Mouse (Mus musculus): Measurements from ENCODE around the gene Sh3bp2. TPM values are rescaled to one million over a fixed set of nuclear protein-coding genes. Genes with fewer than 3 reads are reported as not detected.

Sh3bp2 gene
- polyA plus RNA-seq, 1 experiment: 10.2 TPM

GRCm38 (mm10) chr5:34527352-34527751, 1.7 kb downstream of the Sh3bp2 start:
- Histone ChIP-seq H3K27me3 (ENCODE audit: control insufficient read depth, insufficient read depth, insufficient read length) (no peaks in the 10 kb centered on the region), H3K4me3 (ENCODE audit: insufficient read depth, poor library complexity, severe bottlenecking) (no peak overlapping the region), H3ac (ENCODE audit: control insufficient read depth, insufficient read length, low read depth) (no peak overlapping the region), H3K36me3 (ENCODE audit: control insufficient read depth, insufficient read depth) (peaks cover 10% of the 10 kb centered on the region), H3K79me2 (ENCODE audit: control insufficient read depth, insufficient read depth) (peaks cover 62% of the 10 kb centered on the region), H3K79me3 (ENCODE audit: low read depth) (peaks cover 39% of the 10 kb centered on the region)
- no peak for TF ChIP-seq MAX (IDR thresholded peaks at IDR 0.05)
- no peak for TF ChIP-seq MYOG (IDR thresholded peaks at IDR 0.05; ENCODE audit: control insufficient read depth, extremely low read depth, insufficient read length)
- no peak for TF ChIP-seq CTCF (IDR thresholded peaks at IDR 0.05; ENCODE audit: control insufficient read depth, insufficient read depth, insufficient read length)
- no peak for TF ChIP-seq MYOD1 (IDR thresholded peaks at IDR 0.05; ENCODE audit: control insufficient read depth, insufficient read length, low read depth)
- TF ChIP-seq USF1 (IDR thresholded peaks at IDR 0.05; ENCODE audit: low read depth): no peak
- TF ChIP-seq FOSL1 (IDR thresholded peaks at IDR 0.05; ENCODE audit: insufficient read depth, low read length, poor library complexity, severe bottlenecking): no peak
- no peak for TF ChIP-seq CEBPB (IDR thresholded peaks at IDR 0.05; ENCODE audit: low read depth)

- Histone ChIP-seq H3K36me3 (ENCODE audit: control insufficient read depth, insufficient read depth) (peaks cover 10% of the 10 kb centered on the region), H3K79me2 (ENCODE audit: control insufficient read depth, insufficient read depth) (peaks cover 75% of the 10 kb centered on the region), H3K79me3 (ENCODE audit: low read depth) (peaks cover 41% of the 10 kb centered on the region), H3K27me3 (ENCODE audit: control insufficient read depth, insufficient read depth, insufficient read length) (no peaks in the 10 kb centered on the region), H3ac (ENCODE audit: control insufficient read depth, insufficient read length, low read depth) (no peak overlapping the region), H3K4me3 (ENCODE audit: insufficient read depth, poor library complexity, severe bottlenecking) (no peak overlapping the region)
- no peak for TF ChIP-seq CTCF (IDR thresholded peaks at IDR 0.05; ENCODE audit: control insufficient read depth, insufficient read depth, insufficient read length)
- no peak for TF ChIP-seq MAX (IDR thresholded peaks at IDR 0.05)
- no peak for TF ChIP-seq USF1 (IDR thresholded peaks at IDR 0.05; ENCODE audit: low read depth)
- no peak for TF ChIP-seq FOSL1 (IDR thresholded peaks at IDR 0.05; ENCODE audit: insufficient read depth, low read length, poor library complexity, severe bottlenecking)
- TF ChIP-seq MYOG (IDR thresholded peaks at IDR 0.05; ENCODE audit: control insufficient read depth, extremely low read depth, insufficient read length): no peak
- no peak for TF ChIP-seq CEBPB (IDR thresholded peaks at IDR 0.05; ENCODE audit: low read depth)
- no peak for TF ChIP-seq MYOD1 (IDR thresholded peaks at IDR 0.05; ENCODE audit: control insufficient read depth, insufficient read length, low read depth)
Observed at GRCm38 (mm10) chr5:34528724-34529123, 3.1 kb downstream of the Sh3bp2 start.

DNA sequence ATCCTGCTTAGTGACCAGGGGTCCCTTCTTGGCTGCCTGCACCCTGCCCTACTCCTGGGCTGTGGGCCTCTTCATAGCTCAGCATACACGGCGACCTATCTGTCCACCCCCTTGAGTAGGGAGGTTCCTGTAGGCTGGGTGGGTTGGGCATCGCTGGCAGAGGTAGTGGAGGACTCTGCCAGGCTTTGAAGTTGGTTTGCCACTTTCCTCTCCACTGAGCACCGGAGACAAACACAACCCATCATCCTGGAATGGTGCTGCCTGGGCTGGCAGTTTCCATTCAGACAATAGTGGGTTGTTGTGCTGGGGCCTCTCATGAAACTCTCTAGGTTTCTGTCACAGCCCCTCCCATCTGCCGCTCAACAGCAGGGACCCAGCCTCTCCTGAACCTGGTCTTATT, 4.5 kb downstream of the Sh3bp2 start:
- Histone ChIP-seq H3K36me3 (ENCODE audit: control insufficient read depth, insufficient read depth) (peaks cover 10% of the 10 kb centered on the region), H3K79me2 (ENCODE audit: control insufficient read depth, insufficient read depth) (peaks cover 78% of the 10 kb centered on the region), H3K27me3 (ENCODE audit: control insufficient read depth, insufficient read depth, insufficient read length) (no peaks in the 10 kb centered on the region), H3K4me3 (ENCODE audit: insufficient read depth, poor library complexity, severe bottlenecking) (no peak overlapping the region), H3K79me3 (ENCODE audit: low read depth) (peaks cover 41% of the 10 kb centered on the region), H3ac (ENCODE audit: control insufficient read depth, insufficient read length, low read depth) (no peak overlapping the region)
- TF ChIP-seq USF1 (IDR thresholded peaks at IDR 0.05; ENCODE audit: low read depth): no peak
- TF ChIP-seq MYOG (IDR thresholded peaks at IDR 0.05; ENCODE audit: control insufficient read depth, extremely low read depth, insufficient read length): no peak
- no peak for TF ChIP-seq MAX (IDR thresholded peaks at IDR 0.05)
- no peak for TF ChIP-seq MYOD1 (IDR thresholded peaks at IDR 0.05; ENCODE audit: control insufficient read depth, insufficient read length, low read depth)
- no peak for TF ChIP-seq CEBPB (IDR thresholded peaks at IDR 0.05; ENCODE audit: low read depth)
- no peak for TF ChIP-seq CTCF (IDR thresholded peaks at IDR 0.05; ENCODE audit: control insufficient read depth, insufficient read depth, insufficient read length)
- TF ChIP-seq FOSL1 (IDR thresholded peaks at IDR 0.05; ENCODE audit: insufficient read depth, low read length, poor library complexity, severe bottlenecking): no peak

DNA sequence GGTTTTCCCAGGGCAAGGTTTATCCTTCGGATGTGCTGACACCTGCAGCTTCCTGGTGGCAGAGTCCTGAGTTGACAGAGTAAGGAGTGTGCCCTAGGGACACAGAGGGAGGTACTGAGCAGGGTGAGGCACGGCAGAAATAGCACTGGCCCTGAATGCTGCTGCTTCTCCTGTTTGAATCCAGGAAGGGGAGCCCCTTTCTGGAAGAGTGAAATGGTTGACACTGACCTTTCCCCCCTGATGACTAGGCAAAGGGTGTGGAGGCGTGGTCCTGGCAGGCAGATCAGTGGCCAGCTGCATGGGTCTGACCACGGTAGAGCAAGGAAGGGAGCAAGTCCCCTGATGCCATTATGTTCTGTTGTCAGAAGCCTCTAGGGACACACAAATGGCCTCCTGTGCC, 5.0 kb downstream of the Sh3bp2 start:
- H3K27me3 ChIP-seq (ENCODE audit: control insufficient read depth, insufficient read depth, insufficient read length): no peaks in the 10 kb centered on the region
- no peak overlapping the region for H3ac ChIP-seq (ENCODE audit: control insufficient read depth, insufficient read length, low read depth)
- H3K79me3 ChIP-seq (ENCODE audit: low read depth): peaks cover 41% of the 10 kb centered on the region
- H3K36me3 ChIP-seq (ENCODE audit: control insufficient read depth, insufficient read depth): peaks cover 10% of the 10 kb centered on the region
- no peak overlapping the region for H3K4me3 ChIP-seq (ENCODE audit: insufficient read depth, poor library complexity, severe bottlenecking)
- no peak for TF ChIP-seq MAX (IDR thresholded peaks at IDR 0.05)
- no peak for TF ChIP-seq FOSL1 (IDR thresholded peaks at IDR 0.05; ENCODE audit: insufficient read depth, low read length, poor library complexity, severe bottlenecking)
- TF ChIP-seq MYOG (IDR thresholded peaks at IDR 0.05; ENCODE audit: control insufficient read depth, extremely low read depth, insufficient read length): no peak
- TF ChIP-seq MYOD1 (IDR thresholded peaks at IDR 0.05; ENCODE audit: control insufficient read depth, insufficient read length, low read depth): no peak
- TF ChIP-seq USF1 (IDR thresholded peaks at IDR 0.05; ENCODE audit: low read depth): no peak
- no peak for TF ChIP-seq CEBPB (IDR thresholded peaks at IDR 0.05; ENCODE audit: low read depth)
- TF ChIP-seq CTCF (IDR thresholded peaks at IDR 0.05; ENCODE audit: control insufficient read depth, insufficient read depth, insufficient read length): no peak
- H3K79me2 ChIP-seq (ENCODE audit: control insufficient read depth, insufficient read depth): peaks cover 78% of the 10 kb centered on the region

DNA sequence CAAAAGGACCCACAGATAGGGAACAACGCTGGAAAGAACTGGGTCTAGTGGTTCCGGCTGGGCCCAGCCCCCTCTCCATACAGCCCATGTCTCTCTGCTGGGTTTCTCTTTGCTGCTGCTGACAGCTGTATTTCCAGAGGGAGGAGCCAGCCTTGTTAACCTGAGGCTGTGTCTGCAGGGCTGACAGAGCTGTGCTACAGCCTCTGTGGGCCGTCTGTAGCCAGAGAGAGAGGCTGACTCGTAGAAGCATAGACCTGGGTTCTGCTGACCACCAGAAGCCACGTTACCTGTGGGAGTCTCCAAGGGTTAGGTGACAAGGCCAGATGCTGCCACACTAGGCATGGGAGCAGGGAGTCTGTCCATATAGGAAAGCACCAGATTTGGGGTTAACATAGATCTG, 7.4 kb downstream of the Sh3bp2 start:
- TF ChIP-seq MYOG (IDR thresholded peaks at IDR 0.05; ENCODE audit: control insufficient read depth, extremely low read depth, insufficient read length) (no peak), FOSL1 (IDR thresholded peaks at IDR 0.05; ENCODE audit: insufficient read depth, low read length, poor library complexity, severe bottlenecking) (no peak), MYOD1 (IDR thresholded peaks at IDR 0.05; ENCODE audit: control insufficient read depth, insufficient read length, low read depth) (no peak), CTCF (IDR thresholded peaks at IDR 0.05; ENCODE audit: control insufficient read depth, insufficient read depth, insufficient read length) (no peak), MAX (IDR thresholded peaks at IDR 0.05) (no peak), USF1 (IDR thresholded peaks at IDR 0.05; ENCODE audit: low read depth) (no peak), CEBPB (IDR thresholded peaks at IDR 0.05; ENCODE audit: low read depth) (no peak)
- peaks cover 80% of the 10 kb centered on the region for H3K79me2 ChIP-seq (ENCODE audit: control insufficient read depth, insufficient read depth)
- H3K79me3 ChIP-seq (ENCODE audit: low read depth): peaks cover 29% of the 10 kb centered on the region
- no peak overlapping the region for H3ac ChIP-seq (ENCODE audit: control insufficient read depth, insufficient read length, low read depth)
- no peaks in the 10 kb centered on the region for H3K27me3 ChIP-seq (ENCODE audit: control insufficient read depth, insufficient read depth, insufficient read length)
- H3K36me3 ChIP-seq (ENCODE audit: control insufficient read depth, insufficient read depth): peaks cover 17% of the 10 kb centered on the region
- H3K4me3 ChIP-seq (ENCODE audit: insufficient read depth, poor library complexity, severe bottlenecking): no peak overlapping the region

DNA sequence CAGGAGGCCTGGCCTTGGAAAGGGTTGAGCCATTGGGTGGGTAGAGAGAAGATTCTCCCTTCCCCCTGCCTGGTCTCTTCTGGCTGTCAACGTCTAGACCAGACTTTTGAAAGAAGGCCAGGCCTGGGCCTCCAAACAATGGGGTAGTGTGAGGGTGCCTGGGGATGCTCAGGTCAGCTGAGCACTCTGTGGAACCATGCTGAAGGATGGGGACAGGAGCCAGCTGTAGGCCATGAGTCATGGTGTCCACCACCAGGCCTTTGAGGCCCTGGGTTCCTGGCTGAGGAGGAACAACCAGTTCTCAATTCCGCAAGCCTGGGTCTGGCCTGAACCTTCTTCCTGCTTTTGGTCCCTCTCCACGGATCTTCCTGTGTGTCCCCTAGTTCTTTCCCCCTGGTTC, 8.2 kb downstream of the Sh3bp2 start:
- H3K79me2 ChIP-seq (ENCODE audit: control insufficient read depth, insufficient read depth): peaks cover 81% of the 10 kb centered on the region
- peaks cover 25% of the 10 kb centered on the region for H3K79me3 ChIP-seq (ENCODE audit: low read depth)
- peaks cover 17% of the 10 kb centered on the region for H3K36me3 ChIP-seq (ENCODE audit: control insufficient read depth, insufficient read depth)
- no peak overlapping the region for H3K4me3 ChIP-seq (ENCODE audit: insufficient read depth, poor library complexity, severe bottlenecking)
- no peak overlapping the region for H3ac ChIP-seq (ENCODE audit: control insufficient read depth, insufficient read length, low read depth)
- TF ChIP-seq FOSL1 (IDR thresholded peaks at IDR 0.05; ENCODE audit: insufficient read depth, low read length, poor library complexity, severe bottlenecking): peak; percentile 38
- peak; percentile 51 for TF ChIP-seq MYOD1 (IDR thresholded peaks at IDR 0.05; ENCODE audit: control insufficient read depth, insufficient read length, low read depth)
- no peak for TF ChIP-seq MYOG (IDR thresholded peaks at IDR 0.05; ENCODE audit: control insufficient read depth, extremely low read depth, insufficient read length)
- TF ChIP-seq CEBPB (IDR thresholded peaks at IDR 0.05; ENCODE audit: low read depth): no peak
- TF ChIP-seq MAX (IDR thresholded peaks at IDR 0.05): peak; percentile 55
- no peaks in the 10 kb centered on the region for H3K27me3 ChIP-seq (ENCODE audit: control insufficient read depth, insufficient read depth, insufficient read length)

Measured in C2C12 (cell line).